In the genomic region with DNA sequence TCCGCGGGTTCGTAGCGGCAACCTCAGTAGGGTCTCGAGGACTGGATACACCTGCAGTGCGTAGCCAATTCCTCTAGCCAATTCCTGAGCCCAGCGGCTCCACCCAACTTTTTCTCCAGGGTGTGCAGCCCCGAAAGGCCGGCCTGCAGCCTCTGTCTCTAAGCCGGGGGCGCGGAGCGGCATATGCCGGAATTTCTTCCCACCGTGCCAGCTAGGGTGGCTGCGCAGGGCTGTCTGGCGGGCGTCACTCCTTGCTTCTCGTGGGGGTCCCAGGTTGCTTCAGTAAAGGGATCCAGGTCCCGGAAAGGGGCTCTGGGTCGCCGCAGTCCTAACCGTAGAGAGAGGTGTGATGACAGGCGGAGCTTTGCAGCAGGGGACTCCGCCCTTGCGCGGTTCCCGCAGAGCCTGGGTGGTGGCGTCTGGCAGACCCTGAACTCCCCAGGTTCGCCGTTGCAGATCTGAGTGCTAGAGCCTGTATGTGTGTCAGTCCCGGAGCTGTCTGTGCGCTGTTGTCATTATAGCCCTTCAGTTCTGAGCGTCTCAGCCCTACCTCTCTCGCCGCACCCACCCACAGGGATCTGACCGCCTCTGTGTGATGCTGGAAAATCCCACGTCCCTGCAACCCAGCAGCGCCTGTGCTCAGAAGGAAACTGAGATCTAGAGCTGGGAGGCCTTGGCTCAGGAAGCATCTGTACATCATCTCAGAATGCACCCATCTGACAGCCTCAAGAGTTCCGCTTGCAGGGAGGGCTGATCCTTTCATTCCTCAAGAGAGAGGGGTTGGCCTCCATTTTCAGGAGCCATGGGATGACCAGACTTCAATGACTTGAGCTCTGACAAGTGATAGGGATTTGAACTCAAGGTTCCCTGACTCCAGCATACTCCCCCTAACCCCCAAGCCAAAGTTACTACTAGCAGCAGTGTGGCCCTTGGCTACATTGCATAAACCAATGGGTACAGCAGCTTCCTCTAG, we compare ENCODE assay signal across 8 mouse cellular contexts. TPM values are rescaled to one million over a fixed set of nuclear protein-coding genes. Genes with fewer than 3 reads are reported as not detected.
DNase-seq lines count a peak whose midpoint lies in the region; ATAC-seq lines count a peak whose summit lies in the region.

No protein-coding gene starts in this region.

- H3K27ac ChIP-seq in embryonic facial prominence, embryonic 13.5 days = no peak overlapping the region
- peak overlapping the region; percentile 2; the same call in 1 of the 2 replicates for H3K27ac ChIP-seq in hindbrain, embryonic 10.5 days
- no peak overlapping the region for H3K27ac ChIP-seq in midbrain, embryonic 14.5 days (replicated peaks; ENCODE audit: low read depth, low read length)

- H3K9ac ChIP-seq in embryonic facial prominence, embryonic 13.5 days = peak overlapping the region; percentile 68
- H3K9ac ChIP-seq in midbrain, embryonic 14.5 days (replicated peaks; ENCODE audit: low read length) = peak overlapping the region; percentile 62

- H3K27me3 ChIP-seq in embryonic facial prominence, embryonic 13.5 days = peaks cover 77% of the 10 kb centered on the region
- H3K27me3 ChIP-seq in hindbrain, embryonic 10.5 days (ENCODE audit: insufficient read depth, poor library complexity, severe bottlenecking) = peaks cover 76% of the 10 kb centered on the region
- H3K27me3 ChIP-seq in midbrain, embryonic 14.5 days (ENCODE audit: control insufficient read depth, insufficient read depth, low read length) = peaks cover 24% of the 10 kb centered on the region

- no peaks in the 10 kb centered on the region for H3K36me3 ChIP-seq in embryonic facial prominence, embryonic 13.5 days
- H3K36me3 ChIP-seq in hindbrain, embryonic 10.5 days = no peaks in the 10 kb centered on the region
- no peaks in the 10 kb centered on the region for H3K36me3 ChIP-seq in midbrain, embryonic 14.5 days (ENCODE audit: control insufficient read depth, insufficient read depth, low read length)

- H3K9me3 ChIP-seq in embryonic facial prominence, embryonic 13.5 days = no peaks in the 10 kb centered on the region
- H3K9me3 ChIP-seq in hindbrain, embryonic 10.5 days = no peaks in the 10 kb centered on the region
- H3K9me3 ChIP-seq in midbrain, embryonic 14.5 days (ENCODE audit: control insufficient read depth, low read length) = no peaks in the 10 kb centered on the region

- H3K4me3 ChIP-seq in embryonic facial prominence, embryonic 13.5 days = peak overlapping the region; percentile 58
- peak overlapping the region; percentile 69 for H3K4me3 ChIP-seq in hindbrain, embryonic 10.5 days
- peak overlapping the region; percentile 59 for H3K4me3 ChIP-seq in midbrain, embryonic 14.5 days (replicated peaks; ENCODE audit: low read depth, low read length)

- peaks cover 15% of the 10 kb centered on the region for H3K4me1 ChIP-seq in embryonic facial prominence, embryonic 13.5 days
- H3K4me1 ChIP-seq in hindbrain, embryonic 10.5 days (replicated peaks) = peaks cover 20% of the 10 kb centered on the region
- H3K4me1 ChIP-seq in midbrain, embryonic 14.5 days (ENCODE audit: control insufficient read depth, insufficient read depth, low read length) = peaks cover 9% of the 10 kb centered on the region; the same call in 1 of the 2 replicates

- ATAC-seq in CD4-positive, CD25-positive, alpha-beta regulatory T cell, adult 4 months = peak; percentile 8
- ATAC-seq in embryonic facial prominence, embryonic 13.5 days (ENCODE audit: insufficient number of reproducible peaks, insufficient read depth, low FRiP score, low TSS enrichment, low read depth) = peak; percentile 20; the same call in 1 of the 2 replicates
- peak; percentile 9 for ATAC-seq in midbrain, embryonic 14.5 days (ENCODE audit: low FRiP score, low TSS enrichment)

- WGBS in embryonic facial prominence, embryonic 13.5 days = 2% methylated on average over 40 of the region's 40 CpGs
- 2% methylated on average over 40 of the region's 40 CpGs for WGBS in hindbrain, embryonic 10.5 days
- 2% methylated on average over 40 of the region's 40 CpGs for whole genome bisulfite sequencing in midbrain, embryonic 14.5 days

- DNase-seq in adrenal gland, adult 2 months = peak; percentile 53
- DNase-seq in adrenal gland, adult 18-20 months (ENCODE audit: low spot score in 2 of 2) = no peak
- DNase-seq in hindbrain, embryonic 10.5 days (ENCODE audit: low spot score) = no peak
- DNase-seq in left cerebral cortex, adult 8-10 months (ENCODE audit: low spot score in 2 of 2) = peak; percentile 61 to 70
- DNase-seq in midbrain, embryonic 14.5 days = peak; percentile 65
- peak; percentile 33 to 37 for DNase-seq in thymus, adult 18-20 months

- H3K4me2 ChIP-seq in embryonic facial prominence, embryonic 13.5 days = peak overlapping the region; percentile 99
- peak overlapping the region; percentile 99 for H3K4me2 ChIP-seq in midbrain, embryonic 14.5 days (ENCODE audit: low read length)

RNA-seq across cellular contexts. Expression of a gene that starts 0.7 kb away (rescaled TPM):
- total RNA-seq in adrenal gland, adult 2 months (2021) = 10 to 100 TPM in 1 of 2 experiments, 1 to 10 TPM in 1; 9.5 to 10.1 TPM
- 34.8 and 38.2 TPM in 2 replicates for polyA plus RNA-seq in adrenal gland, adult 2 months (2012; rRNA removed)
- 1 to 10 TPM; 7.5 to 8.0 TPM for total RNA-seq in adrenal gland, adult 18-20 months (2021)
- 1 to 10 TPM; 2.8 to 3.4 TPM for polyA plus RNA-seq in CD4-positive, CD25-positive, alpha-beta regulatory T cell, adult 4 months (2017; shearing (Covaris generic))
- polyA plus RNA-seq in embryonic facial prominence, embryonic 13.5 days (2015; fragmentation: Nextera tagmentation; extraction: Ambion mirVana) = 0.91 and 0.94 TPM in 2 replicates
- 0.73 and 1.3 TPM in 2 replicates for polyA plus RNA-seq in hindbrain, embryonic 10.5 days (2016; fragmentation: Nextera tagmentation; extraction: Ambion mirVana)
- 100 to 1,000 TPM; 168 to 199 (median 195) TPM for total RNA-seq in left cerebral cortex, adult 8-10 months (2022)
- polyA plus RNA-seq in midbrain, embryonic 14.5 days (2014; fragmentation: Nextera tagmentation; extraction: Ambion mirVana) = 9.6 and 13.9 TPM in 2 replicates

RNA-seq across cellular contexts. Expression of a gene that starts 18.6 kb away (rescaled TPM):
- 10 to 100 TPM; 22.2 to 25.8 TPM for total RNA-seq in adrenal gland, adult 2 months (2021)
- 27.7 and 28.0 TPM in 2 replicates for polyA plus RNA-seq in adrenal gland, adult 2 months (2012; rRNA removed)
- 10 to 100 TPM; 25.5 to 26.1 TPM for total RNA-seq in adrenal gland, adult 18-20 months (2021)
- 1 to 10 TPM; 2.6 to 4.4 TPM for polyA plus RNA-seq in CD4-positive, CD25-positive, alpha-beta regulatory T cell, adult 4 months (2017; shearing (Covaris generic))
- polyA plus RNA-seq in embryonic facial prominence, embryonic 13.5 days (2015; fragmentation: Nextera tagmentation; extraction: Ambion mirVana) = 5.7 and 6.5 TPM in 2 replicates
- polyA plus RNA-seq in hindbrain, embryonic 10.5 days (2016; fragmentation: Nextera tagmentation; extraction: Ambion mirVana) = 3.3 and 4.7 TPM in 2 replicates
- 1 to 10 TPM; 1.6 to 5.9 (median 3.3) TPM for total RNA-seq in left cerebral cortex, adult 8-10 months (2022)
- polyA plus RNA-seq in midbrain, embryonic 14.5 days (2014; fragmentation: Nextera tagmentation; extraction: Ambion mirVana) = 1.7 and 2.2 TPM in 2 replicates

Comparison
In these comparisons a context has a peak if more than half of its experiments do, and no peak if none do; other contexts are left out.
1. DNase-seq: peak in adrenal gland, adult 2 months (single experiment), left cerebral cortex, adult 8-10 months (2 of 2), midbrain, embryonic 14.5 days (single experiment) and thymus, adult 18-20 months (2 of 2); none in adrenal gland, adult 18-20 months (0 of 2) and hindbrain, embryonic 10.5 days (single experiment).
2. Peak in every context shown above with its lines, with median percentiles within 50 percentile points of each other: ATAC-seq and H3K4me3 ChIP-seq.